Mouse (Mus musculus) testis, postnatal 10 days (tissue): Measurements from ENCODE around the gene Gstp2.

Experiments
- DNase-seq: peaks from one replicate; pipeline ENCODE4 v3.0.0; 2021; ENCODE audit warnings: low spot score

The Gstp2 gene

GRCm38 (mm10) chr19:4045966-4046865 lies at the start of gene Gstp2:
TSS of gene Gstp2 (minus strand) at chr19:4046023.
- DNase-seq, result peak; percentile 82

- no peak for DNase-seq
Measured at GRCm38 (mm10) chr19:4094774-4095303, 49.0 kb upstream of the Gstp2 start.

- DNase-seq, result no peak
Measured at GRCm38 (mm10) chr19:4094348-4094747, 48.5 kb upstream of the Gstp2 start.

- no peak for DNase-seq
Measured at GRCm38 (mm10) chr19:4093772-4094171, 47.9 kb upstream of the Gstp2 start.

GRCm38 (mm10) chr19:4092750-4093149 lies 46.9 kb upstream of the Gstp2 start:
- DNase-seq, result no peak

GRCm38 (mm10) chr19:4091383-4091782 lies 45.6 kb upstream of the Gstp2 start:
- DNase-seq, result no peak

- DNase-seq, result no peak
Measured at GRCm38 (mm10) chr19:4090446-4090845, 44.6 kb upstream of the Gstp2 start.

- DNase-seq, result no peak
Measured at GRCm38 (mm10) chr19:4089128-4089527, 43.3 kb upstream of the Gstp2 start.

- peak; percentile 39 for DNase-seq
Measured at GRCm38 (mm10) chr19:4088146-4088545, 42.3 kb upstream of the Gstp2 start.

- peak; percentile 42 for DNase-seq
Measured at GRCm38 (mm10) chr19:4087090-4087489, 41.3 kb upstream of the Gstp2 start.

- DNase-seq, result peak; percentile 38
Measured at GRCm38 (mm10) chr19:4086156-4086555, 40.3 kb upstream of the Gstp2 start.

GRCm38 (mm10) chr19:4084984-4085383 lies 39.2 kb upstream of the Gstp2 start:
- no peak for DNase-seq

- peak; percentile 43 for DNase-seq
Measured at GRCm38 (mm10) chr19:4083826-4084225, 38.0 kb upstream of the Gstp2 start.

GRCm38 (mm10) chr19:4083316-4083715 lies 37.5 kb upstream of the Gstp2 start:
- DNase-seq, result no peak

GRCm38 (mm10) chr19:4082219-4082965 lies 36.6 kb upstream of the Gstp2 start:
- DNase-seq, result no peak

GRCm38 (mm10) chr19:4081394-4081793 lies 35.6 kb upstream of the Gstp2 start, which contains the start of gene Cabp2:
TSS of gene Cabp2 (plus strand) at chr19:4081578.
- no peak for DNase-seq

- no peak for DNase-seq
Measured at GRCm38 (mm10) chr19:4080511-4081009, 34.7 kb upstream of the Gstp2 start.

- DNase-seq, result no peak
Measured at GRCm38 (mm10) chr19:4079594-4079993, 33.8 kb upstream of the Gstp2 start.

- DNase-seq, result no peak
Measured at GRCm38 (mm10) chr19:4075531-4075930, 29.7 kb upstream of the Gstp2 start.

GRCm38 (mm10) chr19:4072706-4073424 lies 27.0 kb upstream of the Gstp2 start:
- DNase-seq, result no peak

GRCm38 (mm10) chr19:4071406-4071805 lies 25.6 kb upstream of the Gstp2 start:
- no peak for DNase-seq

GRCm38 (mm10) chr19:4070756-4071155 lies 24.9 kb upstream of the Gstp2 start:
- no peak for DNase-seq
